Comparison of ENCODE assay signal across 9 mouse cellular contexts in genomic region chr5:149391574-149392375, GRCm38 (mm10). TPM values are rescaled to one million over a fixed set of nuclear protein-coding genes. Genes with fewer than 3 reads are reported as not detected.
DNase-seq lines count a peak whose midpoint lies in the region; ATAC-seq and TF ChIP-seq lines count a peak whose summit lies in the region.
"Had no signal": no experiment of that assay in that cellular context is flagged by ENCODE, and none has a peak within 500 bp of the region (broad histone marks: within the 10 kb centered on the region; RNA-seq: fewer than 3 reads in every experiment).

No protein-coding gene starts in this region.

- DNase-seq in heart, adult 2 months = no peak
- no peak for DNase-seq in heart, postnatal 36 days
- peak; percentile 94 for DNase-seq in 3T3-L1 (ENCODE audit: low read depth, low spot score)
- peak; percentile 53 for DNase-seq in embryonic facial prominence, embryonic 10.5 days (ENCODE audit: low spot score)
- peak; percentile 53 for DNase-seq in limb, embryonic 14.5 days (ENCODE audit: low spot score)
- no peak for DNase-seq in neural tube, embryonic 10.5 days (ENCODE audit: extremely low spot score, low spot score)
- no peak for DNase-seq in cerebellum, postnatal 25 days
- no peak for DNase-seq in midbrain, embryonic 11.5 days (ENCODE audit: low spot score, missing footprints)

- peaks cover 7% of the 10 kb centered on the region; the same call in 1 of the 2 replicates for H3K9me3 ChIP-seq in embryonic facial prominence, embryonic 10.5 days
- H3K9me3 ChIP-seq in limb, embryonic 14.5 days (ENCODE audit: control insufficient read depth, low read length) = peaks cover 5% of the 10 kb centered on the region; the same call in 1 of the 2 replicates
- no peaks in the 10 kb centered on the region for H3K9me3 ChIP-seq in midbrain, embryonic 11.5 days (ENCODE audit: control insufficient read depth, low read length)
- H3K9me3 ChIP-seq: forebrain, embryonic 13.5 days had no signal

- no peak overlapping the region for H3K9ac ChIP-seq in heart, adult 2 months (ENCODE audit: low read depth, low read length)
- H3K9ac ChIP-seq in limb, embryonic 14.5 days (ENCODE audit: low read depth, low read length, severe bottlenecking) = 0 out of 2 replicates have a peak overlapping the region, but pooled peaks have one; percentile 1
- H3K9ac ChIP-seq in midbrain, embryonic 11.5 days (ENCODE audit: low read length) = no peak overlapping the region
- H3K9ac ChIP-seq: forebrain, embryonic 13.5 days had no signal

- 27% methylated on average over 18 of the region's 18 CpGs for WGBS in heart, adult 2 months
- WGBS in embryonic facial prominence, embryonic 10.5 days = 41% methylated on average over 18 of the region's 18 CpGs
- WGBS in limb, embryonic 14.5 days = 18% methylated on average over 18 of the region's 18 CpGs
- WGBS in midbrain, embryonic 11.5 days = 64% methylated on average over 18 of the region's 18 CpGs

- H3K27ac ChIP-seq in heart, adult 2 months = peak overlapping the region; percentile 24
- peak overlapping the region; percentile 74 for H3K27ac ChIP-seq in embryonic facial prominence, embryonic 10.5 days (replicated peaks)
- peak overlapping the region; percentile 23; the same call in 1 of the 2 replicates for H3K27ac ChIP-seq in limb, embryonic 14.5 days (replicated peaks; ENCODE audit: low read depth, low read length)
- H3K27ac ChIP-seq in midbrain, embryonic 11.5 days (ENCODE audit: low read depth, low read length) = no peak overlapping the region
- H3K27ac ChIP-seq: forebrain, embryonic 13.5 days had no signal

- intact Hi-C loops in heart, adult 2 months (cut with DNase I) = no loop called here
- intact Hi-C loops in heart, postnatal 36 days (cut with DNase I) = no loop called here

- TF ChIP-seq CTCF in heart, adult 2 months (IDR thresholded peaks at IDR 0.05) = no peak

- no peak for TF ChIP-seq EP300 in heart, adult 2 months (IDR thresholded peaks at IDR 0.05; ENCODE audit: insufficient read depth, low read depth, low read length)

- H3K27me3 ChIP-seq in heart, adult 2 months (ENCODE audit: control insufficient read depth, insufficient read depth, low read length) = no peaks in the 10 kb centered on the region
- no peaks in the 10 kb centered on the region; the same call in 1 of the 2 replicates for H3K27me3 ChIP-seq in embryonic facial prominence, embryonic 10.5 days (replicated peaks; ENCODE audit: low read depth, poor library complexity, severe bottlenecking)
- no peaks in the 10 kb centered on the region for H3K27me3 ChIP-seq in limb, embryonic 14.5 days (ENCODE audit: control insufficient read depth, insufficient read depth, low read length)
- no peaks in the 10 kb centered on the region for H3K27me3 ChIP-seq in midbrain, embryonic 11.5 days (ENCODE audit: control insufficient read depth, insufficient read depth, low read length)
- H3K27me3 ChIP-seq: forebrain, embryonic 13.5 days had no signal

- 0 out of 2 replicates have a peak, but pooled peaks have one; percentile 25 for ATAC-seq in limb, embryonic 14.5 days (ENCODE audit: low FRiP score, low read depth)
- ATAC-seq in midbrain, embryonic 11.5 days (ENCODE audit: low FRiP score) = no peak
- ATAC-seq: forebrain, embryonic 13.5 days had no signal

- no peak for TF ChIP-seq POLR2A in heart, adult 2 months (IDR thresholded peaks at IDR 0.05; ENCODE audit: insufficient read depth, low read depth, low read length)
- TF ChIP-seq POLR2A in limb, embryonic 14.5 days (IDR thresholded peaks at IDR 0.05; ENCODE audit: borderline replicate concordance, extremely low read depth, insufficient read depth, insufficient read length) = no peak

- no peaks in the 10 kb centered on the region for H3K79me2 ChIP-seq in heart, adult 2 months (replicated peaks; ENCODE audit: control insufficient read depth, insufficient read depth, low read length)

- peaks cover 1% of the 10 kb centered on the region; the same call in 1 of the 2 replicates for H3K4me1 ChIP-seq in heart, adult 2 months (ENCODE audit: control insufficient read depth, insufficient read depth, low read length)
- peaks cover 37% of the 10 kb centered on the region for H3K4me1 ChIP-seq in embryonic facial prominence, embryonic 10.5 days
- H3K4me1 ChIP-seq in limb, embryonic 14.5 days (ENCODE audit: control insufficient read depth, insufficient read depth, low read length) = peaks cover 19% of the 10 kb centered on the region
- no peaks in the 10 kb centered on the region for H3K4me1 ChIP-seq in midbrain, embryonic 11.5 days (ENCODE audit: control insufficient read depth, insufficient read depth, low read length)
- H3K4me1 ChIP-seq: forebrain, embryonic 13.5 days had no signal

- H3K4me2 ChIP-seq in limb, embryonic 14.5 days (replicated peaks; ENCODE audit: low read depth, low read length, severe bottlenecking) = no peak overlapping the region
- no peak overlapping the region for H3K4me2 ChIP-seq in midbrain, embryonic 11.5 days
- H3K4me2 ChIP-seq: forebrain, embryonic 13.5 days had no signal

- H3K4me3 ChIP-seq in heart, adult 2 months = no peak overlapping the region
- 0 out of 2 replicates have a peak overlapping the region, but pooled peaks have one; percentile 12 for H3K4me3 ChIP-seq in embryonic facial prominence, embryonic 10.5 days
- no peak overlapping the region for H3K4me3 ChIP-seq in limb, embryonic 14.5 days (replicated peaks; ENCODE audit: low read length)
- H3K4me3 ChIP-seq in midbrain, embryonic 11.5 days (ENCODE audit: low read depth, low read length) = no peak overlapping the region
- H3K4me3 ChIP-seq: forebrain, embryonic 13.5 days had no signal

- H3K36me3 ChIP-seq in heart, adult 2 months (ENCODE audit: control insufficient read depth, insufficient read depth, low read length) = no peaks in the 10 kb centered on the region
- H3K36me3 ChIP-seq in embryonic facial prominence, embryonic 10.5 days (replicated peaks) = no peaks in the 10 kb centered on the region
- H3K36me3 ChIP-seq in limb, embryonic 14.5 days (ENCODE audit: control insufficient read depth, insufficient read depth, low read length) = no peaks in the 10 kb centered on the region
- H3K36me3 ChIP-seq in midbrain, embryonic 11.5 days (ENCODE audit: control insufficient read depth, insufficient read depth, low read length) = no peaks in the 10 kb centered on the region

RNA-seq across cellular contexts. Expression of gene Medag, which starts 19.8 kb away (rescaled TPM):
- 10 to 100 TPM; 12.3 to 12.5 TPM for total RNA-seq in heart, adult 2 months (2021)
- 6.7 and 10.9 TPM in 2 replicates for polyA plus RNA-seq in heart, adult 2 months (2012; rRNA removed)
- 10 to 100 TPM; 15.3 to 20.8 TPM for total RNA-seq in heart, postnatal 36 days (2021)
- polyA plus RNA-seq in embryonic facial prominence, embryonic 10.5 days (2016; fragmentation: Nextera tagmentation; extraction: Ambion mirVana) = 0.17 and 0.38 TPM in 2 replicates
- polyA plus RNA-seq in limb, embryonic 14.5 days (2012; rRNA removed) = 3.5 and 3.8 TPM in 2 replicates
- polyA plus RNA-seq in limb, embryonic 14.5 days (2014; fragmentation: Nextera tagmentation; extraction: Ambion mirVana) = 2.6 and 3.1 TPM in 2 replicates
- polyA plus RNA-seq in midbrain, embryonic 11.5 days (2014; fragmentation: Nextera tagmentation; extraction: Ambion mirVana) = 0.51 and 0.66 TPM in 2 replicates

RNA-seq across cellular contexts. Expression of gene Tex26, which starts 47.7 kb away (rescaled TPM):
- total RNA-seq in heart, adult 2 months (2021) = not detected
- not detected in 2 replicates for polyA plus RNA-seq in heart, adult 2 months (2012; rRNA removed)
- not detected for total RNA-seq in heart, postnatal 36 days (2021)
- 0.62 and 1.1 TPM in 2 replicates for polyA plus RNA-seq in embryonic facial prominence, embryonic 10.5 days (2016; fragmentation: Nextera tagmentation; extraction: Ambion mirVana)
- polyA plus RNA-seq in limb, embryonic 14.5 days (2012; rRNA removed) = 0.20 and 0.50 TPM in 2 replicates
- polyA plus RNA-seq in limb, embryonic 14.5 days (2014; fragmentation: Nextera tagmentation; extraction: Ambion mirVana) = 0.36 and 0.44 TPM in 2 replicates
- 1.2 and 1.5 TPM in 2 replicates for polyA plus RNA-seq in midbrain, embryonic 11.5 days (2014; fragmentation: Nextera tagmentation; extraction: Ambion mirVana)

Comparison
In these comparisons a context has a peak if more than half of its experiments do, and no peak if none do; other contexts are left out.
1. DNase-seq: peak in 3T3-L1 (single experiment), embryonic facial prominence, embryonic 10.5 days (single experiment) and limb, embryonic 14.5 days (single experiment); none in heart, adult 2 months (0 of 2), heart, postnatal 36 days (0 of 2), neural tube, embryonic 10.5 days (single experiment), cerebellum, postnatal 25 days (0 of 2) and midbrain, embryonic 11.5 days (single experiment).